Mouse (Mus musculus) cerebellum, adult 9-10 months (tissue): ENCODE measurements around the gene Osr1.

Experiments used
- DNase-seq: peaks from one replicate; pipeline ENCODE4 v3.0.0; 2022

The Osr1 gene

DNA sequence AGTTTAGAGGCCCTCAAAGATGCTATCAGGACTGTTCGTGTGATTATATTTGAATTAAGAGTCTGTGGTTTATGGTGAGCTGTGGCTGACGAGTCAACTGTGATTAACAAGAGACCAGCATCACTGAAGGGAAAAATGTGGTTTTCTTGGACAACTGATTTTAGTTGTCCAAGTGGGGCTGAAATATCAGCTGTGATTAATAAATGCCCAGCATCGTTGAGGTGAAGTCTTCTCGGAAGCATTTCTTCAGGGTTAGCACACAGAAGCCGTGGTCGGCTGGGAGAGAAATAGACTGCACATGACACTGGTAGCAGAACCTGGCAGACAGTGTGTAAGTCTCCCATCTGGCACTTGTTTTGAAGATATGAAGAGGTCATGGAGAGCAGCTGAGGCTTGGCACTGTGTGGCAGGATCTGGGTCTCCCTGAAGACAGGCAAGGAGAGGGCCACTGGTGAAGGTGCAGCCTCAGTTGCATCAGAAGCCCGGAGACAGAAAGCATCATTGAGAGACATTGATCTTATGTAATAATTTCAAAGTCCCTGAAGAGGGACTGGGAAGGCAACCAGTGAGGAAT, 19.7 kb downstream of the Osr1 start:
- no peak for DNase-seq

GRCm38 (mm10) chr12:9591141-9591540, 21.2 kb downstream of the Osr1 start:
- no peak for DNase-seq

GRCm38 (mm10) chr12:9598219-9598618, 28.3 kb downstream of the Osr1 start:
- DNase-seq: no peak
